Mouse (Mus musculus) layer of hippocampus, adult 18-20 months (tissue): ENCODE results near the gene Telo2. TPM values are rescaled to one million over a fixed set of nuclear protein-coding genes. Genes with fewer than 3 reads are reported as not detected.
A peak's percentile ranks its signal among the peaks of the same experiment; 100 is the strongest.

ENCODE experiments used
- DNase-seq, 2 experiments: peaks; one replicate each; pipeline ENCODE4 v3.0.0; 2022; ENCODE audit warnings: low spot score in 2 of 2
- total RNA-seq, 2 experiments: library from RNA; stranded (reverse); gene quantifications; 2 replicates each; pipeline ENCODE4 v1.2.3; 2021

The Telo2 gene
- total RNA-seq, 2 experiments from 2014 or later, result 29.9 to 35.3 TPM

DNA sequence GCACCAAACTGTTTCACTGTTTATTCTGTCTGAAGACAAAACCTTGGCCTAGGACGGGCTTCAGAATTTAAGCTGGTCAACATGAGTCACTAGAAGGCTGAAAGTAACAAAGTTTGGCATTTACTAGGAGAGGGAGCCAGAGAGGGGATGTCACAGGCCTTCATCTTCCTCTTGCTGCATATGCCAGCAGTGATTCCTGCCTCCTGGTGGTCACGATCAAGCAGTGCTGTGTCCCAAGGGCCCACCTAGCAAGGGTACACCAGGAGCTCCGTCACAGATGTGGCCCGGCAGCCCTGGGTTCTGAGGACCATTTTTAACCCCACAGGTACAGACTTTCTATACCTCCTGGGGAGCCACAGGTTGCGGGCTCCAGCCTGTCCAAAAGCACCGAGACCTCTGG, 58.7 kb downstream of the Telo2 start:
- DNase-seq, result no peak

DNA sequence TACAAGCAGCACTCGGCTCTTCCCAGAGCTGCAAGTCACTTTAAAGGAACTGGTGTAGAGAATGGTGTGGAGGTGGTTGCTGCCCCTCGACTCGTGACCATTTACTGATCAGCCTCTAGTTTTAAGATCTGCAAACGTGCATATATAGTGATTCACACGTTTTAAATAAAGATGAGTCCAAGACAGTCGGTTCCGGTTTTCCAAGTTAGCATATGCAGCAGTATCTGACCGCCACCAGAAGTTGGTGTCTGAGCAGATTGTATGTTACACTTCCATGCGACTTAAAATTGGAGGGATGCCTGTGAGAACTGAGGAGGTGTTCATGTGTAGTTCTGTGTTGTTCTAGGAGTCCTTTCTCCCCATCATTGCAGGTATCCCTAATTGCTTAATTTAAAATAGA, 62.5 kb downstream of the Telo2 start:
- DNase-seq, result peak in 1 of 2 experiments; percentile 16

Other genes with a start within 250 kb of the Telo2 start
- gene Igfals, start 250.0 kb downstream of the Telo2 start, total RNA-seq, result not detected
- gene Nubp2, start 229.6 kb downstream of the Telo2 start, total RNA-seq, result 10 to 100 TPM; 32.3 to 33.5 TPM
- gene Spsb3, start 229.3 kb downstream of the Telo2 start, total RNA-seq, result 10 to 100 TPM; 47.5 to 48.3 TPM
- gene Eme2, start 220.9 kb downstream of the Telo2 start, total RNA-seq, result 10 to 100 TPM; 52.0 to 53.1 TPM
- gene Mrps34, start 220.9 kb downstream of the Telo2 start, total RNA-seq, result 10 to 100 TPM; 75.4 to 78.6 TPM
- 10 to 100 TPM; 60.7 to 61.2 TPM for gene Nme3, start 219.5 kb downstream of the Telo2 start, total RNA-seq
- 100 to 1,000 TPM; 388 to 404 TPM for gene Mapk8ip3, start 179.0 kb downstream of the Telo2 start, total RNA-seq
- 1 to 10 TPM; 5.9 to 6.4 TPM for gene Jpt2, start 155.3 kb downstream of the Telo2 start, total RNA-seq
- 10 to 100 TPM; 27.2 to 27.8 TPM for gene Cramp1l, start 100.2 kb downstream of the Telo2 start, total RNA-seq
- 10 to 100 TPM; 21.2 to 23.2 TPM for gene Ift140, start 99.9 kb downstream of the Telo2 start, total RNA-seq
- 1 to 10 TPM; 7.4 to 9.2 TPM for gene Tmem204, start 32.4 kb downstream of the Telo2 start, total RNA-seq
- 1 to 10 TPM; 2.0 to 2.6 TPM for gene Ptx4, start 4.8 kb upstream of the Telo2 start, total RNA-seq
- 10 to 100 TPM; 50.9 to 54.0 TPM for gene Clcn7, start 17.4 kb upstream of the Telo2 start, total RNA-seq
- gene Ccdc154, start 46.5 kb upstream of the Telo2 start, total RNA-seq, result under 1 TPM; 0.12 to 0.18 TPM
- not detected for gene Gm38655, start 59.5 kb upstream of the Telo2 start, total RNA-seq
- gene BC003965, start 68.6 kb upstream of the Telo2 start, total RNA-seq, result 10 to 100 TPM; 19.5 to 21.2 TPM
- 10 to 100 TPM; 41.7 to 43.6 TPM for gene Unkl, start 72.4 kb upstream of the Telo2 start, total RNA-seq
- gene Gnptg, start 124.2 kb upstream of the Telo2 start, total RNA-seq, result 10 to 100 TPM; 71.1 to 73.5 TPM
- 10 to 100 TPM; 22.9 to 23.7 TPM for gene Tsr3, start 124.2 kb upstream of the Telo2 start, total RNA-seq
- gene Baiap3, start 140.4 kb upstream of the Telo2 start, total RNA-seq, result 1 to 10 TPM; 5.8 to 7.8 TPM
- 100 to 1,000 TPM; 243 to 245 TPM for gene Ube2i, start 158.7 kb upstream of the Telo2 start, total RNA-seq
- gene Prss34, start 182.4 kb upstream of the Telo2 start, total RNA-seq, result not detected
- not detected for gene Prss28, start 192.7 kb upstream of the Telo2 start, total RNA-seq
- not detected for gene Prss29, start 202.7 kb upstream of the Telo2 start, total RNA-seq
- gene Tpsab1, start 229.6 kb upstream of the Telo2 start, total RNA-seq, result not detected